Mouse (Mus musculus): ENCODE measurements around the gene Caps2. TPM values are rescaled to one million over a fixed set of nuclear protein-coding genes. Genes with fewer than 3 reads are reported as not detected.

The Caps2 gene
- polyA plus RNA-seq, 1 experiment from 2014 or later: 0.53 TPM

Other genes with a start within 250 kb of the Caps2 start
- 43.1 and 53.1 TPM in 2 replicates for gene Krr1, start 191.0 kb upstream of the Caps2 start, polyA plus RNA-seq (2014; fragmentation: Nextera tagmentation; extraction: Ambion mirVana)
- 0.42 TPM in 1 of 2 replicates, not detected in the other for gene Glipr1, start 161.0 kb upstream of the Caps2 start, polyA plus RNA-seq (2014; fragmentation: Nextera tagmentation; extraction: Ambion mirVana)
- gene Glipr1l1, start 103.4 kb upstream of the Caps2 start, polyA plus RNA-seq (2014; fragmentation: Nextera tagmentation; extraction: Ambion mirVana): 0.57 TPM in 1 of 2 replicates, not detected in the other
- not detected in 2 replicates for gene Glipr1l2, start 80.3 kb upstream of the Caps2 start, polyA plus RNA-seq (2014; fragmentation: Nextera tagmentation; extraction: Ambion mirVana)
- 0.33 and 0.59 TPM in 2 replicates for gene Glipr1l3, start 3.3 kb upstream of the Caps2 start, polyA plus RNA-seq (2014; fragmentation: Nextera tagmentation; extraction: Ambion mirVana)
- gene Kcnc2, start 107.5 kb downstream of the Caps2 start, polyA plus RNA-seq (2014; fragmentation: Nextera tagmentation; extraction: Ambion mirVana): 5.4 and 6.3 TPM in 2 replicates